Mouse (Mus musculus): ENCODE data around the gene Nelfb.

GRCm38 (mm10) chr2:25210686-25211085, 603 bp downstream of the Nelfb start:
- TF ChIP-seq CTCF (IDR thresholded peaks at IDR 0.05; ENCODE audit: low read depth, low read length) (no peak), POLR2A (IDR thresholded peaks at IDR 0.05; ENCODE audit: borderline replicate concordance, low read depth, low read length) (no peak)

Data from bone marrow macrophage, adult 2 months (primary cell).